Mouse (Mus musculus): ENCODE results near the gene Bcdin3d.

Gene Bcdin3d

DNA sequence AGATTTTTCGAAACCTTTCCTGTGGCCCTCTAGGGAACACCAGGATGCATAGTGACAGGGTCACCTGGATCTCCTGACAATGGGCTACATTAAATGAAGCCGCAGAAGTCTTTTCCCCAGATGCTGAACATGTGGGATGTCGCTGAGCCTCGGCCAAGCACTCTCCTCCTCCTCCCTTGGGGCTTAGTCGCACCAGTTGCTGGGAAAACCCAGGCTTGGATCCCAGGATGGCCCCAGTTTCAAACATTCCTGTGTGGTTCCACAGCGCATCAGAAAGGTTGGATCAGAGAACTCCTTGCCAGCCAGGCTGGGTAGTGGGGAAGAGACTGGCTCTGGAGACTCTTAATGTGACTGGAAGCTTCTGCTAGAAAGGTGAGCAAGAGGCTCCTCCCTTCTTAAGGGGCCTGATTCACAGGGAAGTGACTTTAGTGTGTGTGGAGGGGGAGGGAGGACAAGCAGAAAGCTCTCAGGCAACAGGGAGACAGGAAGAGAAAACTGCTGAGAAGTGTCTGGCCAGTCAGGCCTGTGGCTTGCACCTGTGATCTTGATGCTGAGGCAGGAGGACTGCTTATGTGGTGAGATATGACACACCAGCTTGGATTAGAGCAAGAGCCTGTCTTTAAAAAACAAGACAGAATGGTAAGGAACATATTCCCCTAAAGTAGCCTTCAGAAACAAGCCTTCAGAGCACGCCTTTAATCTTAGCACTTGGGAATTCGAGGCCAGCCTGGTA lies 35.4 kb downstream of the Bcdin3d start:
- no peak for DNase-seq

- DNase-seq = no peak
Observed at GRCm38 (mm10) chr15:99433913-99434312, 40.6 kb downstream of the Bcdin3d start.

DNA sequence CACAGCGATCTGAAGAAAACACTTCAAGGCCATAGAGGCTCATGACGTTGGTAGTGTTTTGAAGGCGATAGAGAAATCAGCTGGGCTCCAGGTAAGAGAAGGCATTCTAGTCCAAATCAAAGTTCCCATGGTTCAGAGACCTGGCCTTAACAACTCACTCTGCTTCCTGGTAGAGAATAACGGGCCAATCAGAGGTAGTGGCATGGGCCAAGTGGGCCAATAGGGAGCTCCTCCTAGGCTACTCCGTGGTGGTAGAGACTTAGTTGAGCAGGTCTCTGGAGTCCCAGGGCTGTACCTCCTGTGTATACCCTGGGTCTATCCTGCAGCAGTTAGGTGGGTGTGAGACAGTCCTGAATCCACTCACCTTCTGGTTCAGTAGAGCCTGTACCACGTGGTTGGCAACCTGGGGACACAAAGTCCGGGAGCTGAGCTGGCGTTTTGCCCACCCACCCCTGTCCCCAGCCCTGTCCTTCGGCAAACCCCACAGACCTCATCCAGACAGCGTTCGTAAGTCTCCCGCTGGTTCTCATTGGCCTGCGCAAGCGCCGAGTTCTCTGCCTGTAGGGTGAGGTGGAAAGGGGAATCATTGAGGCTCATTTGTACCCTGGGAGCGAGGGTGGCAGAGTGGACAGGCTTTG lies 41.3 kb downstream of the Bcdin3d start:
- DNase-seq = no peak

DNA sequence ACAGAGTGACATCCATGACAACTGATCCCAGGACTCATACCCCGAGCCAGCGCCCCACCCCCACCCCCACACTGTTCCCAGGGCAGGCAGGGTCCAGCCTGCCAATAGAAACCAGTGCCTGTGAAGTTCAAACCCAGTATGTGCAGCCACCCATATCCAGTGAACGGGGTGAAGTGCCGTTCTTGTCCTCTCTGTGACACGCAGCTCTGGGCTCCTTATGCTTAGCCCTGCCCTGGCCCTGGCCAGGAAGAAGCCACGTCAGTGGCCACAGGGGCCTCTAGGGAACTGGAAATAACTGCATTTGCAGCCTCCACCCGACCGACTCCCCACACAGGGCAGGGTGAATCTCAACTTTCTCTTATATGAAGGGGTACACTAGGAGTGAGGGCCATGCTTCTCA lies 42.6 kb downstream of the Bcdin3d start:
- DNase-seq = no peak

- DNase-seq = no peak
Observed at GRCm38 (mm10) chr15:99431504-99431903, 43.0 kb downstream of the Bcdin3d start.

DNA sequence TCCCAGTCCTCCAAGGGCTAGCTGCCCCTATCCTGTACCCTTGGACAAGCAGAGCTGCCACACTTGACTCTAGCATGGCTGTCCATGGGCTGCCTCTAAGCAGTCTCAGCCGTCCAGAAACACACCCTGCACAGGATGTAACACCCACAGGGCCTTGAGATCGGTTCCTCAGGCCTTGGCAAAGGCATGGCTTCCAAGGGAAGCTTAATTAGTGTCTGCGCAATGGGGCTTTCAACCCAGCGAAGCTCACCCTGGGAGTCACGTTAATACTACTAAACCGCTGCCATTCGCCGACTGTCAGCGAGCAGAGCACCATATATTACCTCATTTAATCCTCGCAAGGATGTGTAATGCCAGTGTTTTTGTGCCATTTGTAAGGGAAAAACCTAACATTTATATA lies 43.5 kb downstream of the Bcdin3d start:
- DNase-seq = no peak

DNA sequence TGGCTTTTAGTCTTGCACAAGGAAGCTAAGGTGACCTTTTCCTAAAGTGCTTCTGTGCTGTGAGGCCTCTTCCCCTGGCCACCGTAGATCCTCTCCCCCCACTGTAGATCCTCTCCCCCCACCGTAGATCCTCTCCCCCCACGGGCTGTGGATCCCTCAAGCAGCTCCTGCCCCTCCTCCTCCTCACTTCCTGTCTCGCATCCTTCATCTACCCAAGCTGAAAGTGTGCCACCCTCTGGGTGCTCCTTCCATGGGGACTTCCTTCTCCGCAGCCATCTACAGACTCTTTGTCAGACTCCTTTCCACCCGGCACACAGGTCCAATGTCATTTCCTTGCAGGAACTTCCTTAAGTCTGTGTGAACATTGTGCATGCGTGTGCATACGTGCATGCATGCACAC lies 44.1 kb downstream of the Bcdin3d start:
- DNase-seq = no peak

- DNase-seq = no peak
Observed at GRCm38 (mm10) chr15:99423884-99424283, 50.6 kb downstream of the Bcdin3d start.

DNA sequence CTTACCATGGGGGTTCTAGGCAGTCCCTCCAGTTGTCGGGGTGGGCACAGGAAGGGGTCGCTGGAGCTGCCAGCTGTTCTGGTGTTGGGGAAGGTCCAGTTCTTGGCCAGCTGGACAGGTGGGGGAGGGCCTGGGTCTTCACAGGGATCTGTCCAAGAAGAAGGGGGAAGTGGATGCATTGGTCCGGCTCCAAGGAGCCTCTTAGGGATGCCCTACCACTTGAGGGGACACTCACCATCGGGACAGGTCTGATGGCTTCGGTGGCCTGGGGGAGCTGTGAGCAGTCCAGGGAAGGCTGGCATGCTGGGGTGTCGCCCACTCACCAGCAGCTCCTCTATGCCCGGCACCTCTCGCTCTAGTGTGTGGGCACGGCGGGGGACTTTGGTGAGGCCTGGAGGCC lies 51.4 kb downstream of the Bcdin3d start:
- no peak for DNase-seq

DNA sequence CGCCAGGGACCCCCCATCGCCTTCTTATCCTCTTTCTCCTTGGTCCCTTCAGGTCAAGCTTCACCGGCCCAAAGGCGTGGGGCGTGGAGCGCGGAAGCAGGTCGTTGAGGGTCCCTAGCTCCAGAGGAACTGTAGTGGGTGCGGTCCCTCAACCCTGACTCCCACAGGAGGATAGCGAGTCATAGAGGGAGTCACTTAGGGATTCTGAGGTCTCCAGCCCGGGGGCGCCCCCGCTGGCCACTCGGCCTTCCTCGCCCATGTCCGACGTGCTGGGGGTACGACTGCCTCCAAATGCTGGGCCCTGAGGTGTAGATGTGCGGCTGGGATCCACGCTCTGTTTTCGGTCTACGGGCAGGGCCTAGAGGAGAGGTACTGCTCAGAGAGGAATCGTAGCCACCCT lies 52.0 kb downstream of the Bcdin3d start:
- DNase-seq = no peak

DNA sequence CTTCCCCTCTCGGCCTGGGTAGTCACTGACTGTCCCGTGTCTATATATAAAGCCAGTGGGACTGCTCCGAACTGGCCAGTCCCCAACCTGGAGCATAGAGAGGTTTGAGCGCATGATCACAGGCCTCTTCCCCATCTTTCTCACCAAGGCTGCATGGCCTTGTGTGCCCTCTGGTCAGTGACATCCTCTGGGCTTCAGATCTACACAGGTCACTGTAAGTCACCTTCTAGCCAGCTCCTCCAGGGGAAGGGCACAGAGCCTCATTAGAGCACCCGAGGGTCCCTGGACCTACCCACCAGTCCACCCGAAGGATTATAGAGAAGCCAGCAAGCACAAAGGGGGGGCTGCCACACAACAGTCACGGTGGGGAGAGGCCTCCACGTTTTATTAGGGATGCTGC lies 52.9 kb downstream of the Bcdin3d start:
- no peak for DNase-seq

- DNase-seq = no peak
Observed at GRCm38 (mm10) chr15:99421152-99421551, 53.4 kb downstream of the Bcdin3d start.

GRCm38 (mm10) chr15:99420521-99421014 lies 54.0 kb downstream of the Bcdin3d start:
- peak; percentile 70 for DNase-seq

- DNase-seq = no peak
Observed at GRCm38 (mm10) chr15:99420101-99420500, 54.4 kb downstream of the Bcdin3d start.
